Comparison of ENCODE assay signal across 8 mouse cellular contexts in the genomic region with DNA sequence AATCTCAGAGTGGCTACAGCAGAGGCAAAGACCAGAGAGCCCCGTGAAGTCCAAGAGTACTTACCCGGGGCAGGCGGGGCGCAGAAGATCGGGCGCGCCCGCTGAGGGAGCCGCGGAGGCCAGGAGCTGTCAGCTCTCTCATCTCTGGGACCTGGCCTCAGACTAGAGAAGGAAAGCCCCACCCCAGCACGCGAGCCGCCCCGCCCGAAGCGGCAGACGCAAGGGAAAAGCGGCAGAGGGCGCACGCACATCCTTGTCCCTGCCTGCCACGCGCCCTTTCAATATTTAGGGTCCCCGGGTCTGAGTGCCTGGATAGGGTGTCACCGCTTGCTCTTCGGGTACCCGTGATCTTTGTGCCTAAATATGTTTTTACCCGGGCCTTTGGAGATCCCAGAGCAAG. TPM values are rescaled to one million over a fixed set of nuclear protein-coding genes. Genes with fewer than 3 reads are reported as not detected.
A peak's percentile ranks its signal among the peaks of the same experiment; 100 is the strongest.
DNase-seq lines count a peak whose midpoint lies in the region; ATAC-seq lines count a peak whose summit lies in the region.

A gene (minus strand): TSS at position 165 of the 400 bp plus-strand sequence.

- no peaks in the 10 kb centered on the region for H3K9me3 ChIP-seq in embryonic facial prominence, embryonic 14.5 days (ENCODE audit: control insufficient read depth, low read length)
- no peaks in the 10 kb centered on the region for H3K9me3 ChIP-seq in heart, embryonic 15.5 days (replicated peaks)

- H3K27me3 ChIP-seq in embryonic facial prominence, embryonic 14.5 days (replicated peaks; ENCODE audit: control insufficient read depth, insufficient read depth, low read length): no peaks in the 10 kb centered on the region
- H3K27me3 ChIP-seq in heart, embryonic 15.5 days: peaks cover 23% of the 10 kb centered on the region

- peak; percentile 50 to 76 for DNase-seq in spleen, postnatal 4 days (ENCODE audit: low spot score in 2 of 2)
- DNase-seq in spleen, adult 18-20 months: no peak
- peak; percentile 59 for DNase-seq in embryonic facial prominence, embryonic 14.5 days (ENCODE audit: low spot score)
- DNase-seq in kidney, postnatal 14 days: peak; percentile 40
- peak; percentile 34 for DNase-seq in lung, postnatal 25 days (ENCODE audit: low spot score)
- DNase-seq in right cerebral cortex, adult 18-20 months: peak; percentile 46
- DNase-seq in T-cell, adult 2 months (ENCODE audit: low spot score): no peak

- peak within 1 kb of the TSS; percentile 27 for H3K4me3 ChIP-seq in embryonic facial prominence, embryonic 14.5 days (ENCODE audit: low read depth, low read length)
- peak within 1 kb of the TSS; percentile 36 for H3K4me3 ChIP-seq in heart, embryonic 15.5 days

- peak within 1 kb of the TSS; percentile 15; the same call in 1 of the 2 replicates for H3K9ac ChIP-seq in embryonic facial prominence, embryonic 14.5 days (ENCODE audit: low read depth, low read length)
- no peak within 1 kb of the TSS; the same call in 1 of the 2 replicates for H3K9ac ChIP-seq in heart, embryonic 15.5 days

- H3K4me2 ChIP-seq in embryonic facial prominence, embryonic 14.5 days (ENCODE audit: low read depth, low read length): peak within 1 kb of the TSS; percentile 54
- H3K4me2 ChIP-seq in heart, embryonic 15.5 days: peak within 1 kb of the TSS; percentile 62

- WGBS in embryonic facial prominence, embryonic 14.5 days: under 1% methylated on average over 20 of the region's 27 CpGs
- under 1% methylated on average over 27 of the region's 27 CpGs for whole genome bisulfite sequencing in heart, embryonic 15.5 days

- peak; percentile 55; the same call in 1 of the 2 replicates for ATAC-seq in embryonic facial prominence, embryonic 14.5 days (ENCODE audit: low read depth)
- ATAC-seq in heart, embryonic 15.5 days (replicated peaks; ENCODE audit: insufficient number of reproducible peaks, insufficient read depth, low FRiP score, low read depth): peak; percentile 66; the same call in 1 of the 2 replicates

- H3K27ac ChIP-seq in embryonic facial prominence, embryonic 14.5 days (replicated peaks; ENCODE audit: low read depth, low read length): no peak within 1 kb of the TSS
- no peak within 1 kb of the TSS for H3K27ac ChIP-seq in heart, embryonic 15.5 days

- no peaks in the 10 kb centered on the region for H3K4me1 ChIP-seq in embryonic facial prominence, embryonic 14.5 days (ENCODE audit: control insufficient read depth, insufficient read depth, low read length)
- H3K4me1 ChIP-seq in heart, embryonic 15.5 days (replicated peaks): peaks cover 5% of the 10 kb centered on the region; the same call in 1 of the 2 replicates

- no peaks in the 10 kb centered on the region for H3K36me3 ChIP-seq in embryonic facial prominence, embryonic 14.5 days (ENCODE audit: control insufficient read depth, insufficient read depth, low read length)
- H3K36me3 ChIP-seq in heart, embryonic 15.5 days: no peaks in the 10 kb centered on the region

RNA-seq across cellular contexts. Expression of the gene that starts here (rescaled TPM):
- polyA plus RNA-seq in embryonic facial prominence, embryonic 14.5 days (2014; fragmentation: Nextera tagmentation; extraction: Ambion mirVana): 1.3 and 1.9 TPM in 2 replicates
- 1.0 and 1.3 TPM in 2 replicates for polyA plus RNA-seq in heart, embryonic 15.5 days (2015; fragmentation: Nextera tagmentation; extraction: Ambion mirVana)

Comparison
In these comparisons a context has a peak if more than half of its experiments do, and no peak if none do; other contexts are left out.
1. DNase-seq: peak in spleen, postnatal 4 days (2 of 2), embryonic facial prominence, embryonic 14.5 days (single experiment), kidney, postnatal 14 days (single experiment), lung, postnatal 25 days (single experiment) and right cerebral cortex, adult 18-20 months (single experiment); none in spleen, adult 18-20 months (0 of 2) and T-cell, adult 2 months (single experiment).